Mouse (Mus musculus) ovary, postnatal 36 days (tissue): Measurements from ENCODE around the gene Uqcc2.

ENCODE experiments used
- DNase-seq: peaks from one replicate; pipeline ENCODE4 v3.0.0; 2022; ENCODE audit warnings: low spot score, mixed read lengths

Gene Uqcc2

DNA sequence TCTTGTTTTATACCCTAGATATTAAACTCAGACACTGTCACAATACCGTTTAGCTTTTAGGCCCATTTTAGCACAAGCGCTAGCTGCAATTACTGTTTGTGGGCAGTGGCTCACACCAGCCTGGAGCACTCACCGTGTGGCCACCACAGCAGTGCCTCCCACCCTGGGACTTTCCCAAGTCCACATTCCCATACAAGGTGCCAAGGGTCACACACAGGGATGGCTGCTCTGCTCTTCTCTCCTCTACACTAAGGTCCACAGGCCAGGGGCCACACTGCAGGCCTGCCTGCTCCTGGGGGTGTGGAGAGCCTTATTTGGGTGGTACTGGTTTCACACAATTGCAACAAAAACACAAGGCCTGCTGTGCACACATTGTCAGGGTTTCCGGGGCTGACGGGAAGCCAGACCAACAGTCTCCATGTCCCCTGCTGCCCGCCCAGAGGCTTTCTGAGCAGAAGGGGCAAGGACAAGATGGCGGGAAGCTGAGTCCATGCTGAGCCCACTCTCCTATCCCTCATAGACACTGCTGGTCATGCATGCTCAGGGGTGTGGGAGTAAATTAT is 9.8 kb downstream of the Uqcc2 start:
- DNase-seq = no peak

- DNase-seq = no peak
These were observed 10.6 kb downstream of the Uqcc2 start for GRCm38 (mm10) chr17:27123103-27123502.

- no peak for DNase-seq
These were observed 11.0 kb downstream of the Uqcc2 start for GRCm38 (mm10) chr17:27122701-27123100.

- DNase-seq = no peak
These were observed 11.9 kb downstream of the Uqcc2 start for GRCm38 (mm10) chr17:27121781-27122180.

DNA sequence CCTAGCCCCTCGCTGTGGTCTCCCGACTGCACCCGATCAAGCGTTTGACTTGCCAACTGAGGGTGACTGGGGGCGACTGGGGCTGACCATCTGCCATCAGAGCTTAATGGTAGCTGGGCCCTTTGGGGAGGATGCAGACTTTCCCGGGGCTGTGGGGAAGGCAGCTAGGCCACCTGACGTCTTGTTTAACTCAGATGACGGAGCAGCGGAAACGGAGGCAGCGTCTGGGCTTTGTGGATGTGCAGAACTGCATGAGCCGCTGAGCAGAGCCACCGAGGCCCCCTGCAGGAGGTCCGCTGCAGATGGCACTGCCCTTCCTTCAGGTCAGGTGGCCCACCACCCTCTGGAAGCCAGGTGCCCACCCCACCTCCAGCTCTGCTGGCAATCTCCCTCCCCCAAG is 12.4 kb downstream of the Uqcc2 start:
- DNase-seq = no peak

DNA sequence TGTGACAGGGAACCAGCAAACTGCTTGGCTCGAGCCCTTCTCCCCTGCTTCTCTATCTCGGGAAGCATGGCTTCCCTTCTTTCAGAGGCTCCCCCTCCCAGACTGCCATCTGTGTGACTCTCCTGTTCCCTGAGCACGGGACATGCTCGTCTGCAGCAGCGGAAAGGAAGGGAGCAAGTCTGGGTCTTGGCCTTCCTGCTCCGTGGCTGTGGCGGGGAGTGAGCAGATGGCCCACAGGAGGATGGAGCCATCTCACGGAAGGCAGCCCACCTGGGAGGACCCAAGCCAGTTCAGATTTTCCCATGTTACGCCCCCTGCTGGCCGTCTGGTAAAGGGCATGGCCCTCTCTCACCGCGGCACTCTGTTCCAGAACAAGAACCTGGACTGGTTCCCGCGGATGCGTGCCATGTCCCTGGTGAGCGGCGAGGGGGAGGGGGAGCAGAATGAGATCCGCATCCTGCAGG is 13.1 kb downstream of the Uqcc2 start:
- peak; percentile 62 for DNase-seq

DNA sequence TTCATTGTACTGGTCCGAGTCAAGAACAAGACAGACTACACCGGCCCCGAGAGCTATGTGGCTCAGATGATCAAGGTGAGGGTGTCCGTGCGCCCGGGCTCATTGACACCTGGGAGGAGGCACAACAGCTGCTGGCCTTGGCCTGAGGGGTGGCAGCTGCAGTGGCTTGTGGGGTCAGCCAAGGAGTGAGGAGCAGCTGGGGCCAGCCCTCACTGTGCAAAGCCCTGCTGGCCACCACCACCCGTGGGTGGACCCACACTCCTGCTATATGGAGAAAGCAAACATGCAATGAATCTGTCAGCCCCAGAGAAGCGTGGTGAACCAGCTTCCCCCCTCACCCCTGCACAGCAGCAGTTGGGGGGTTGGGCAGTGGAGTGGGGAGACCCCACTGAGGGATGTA is 13.8 kb downstream of the Uqcc2 start:
- no peak for DNase-seq

DNA sequence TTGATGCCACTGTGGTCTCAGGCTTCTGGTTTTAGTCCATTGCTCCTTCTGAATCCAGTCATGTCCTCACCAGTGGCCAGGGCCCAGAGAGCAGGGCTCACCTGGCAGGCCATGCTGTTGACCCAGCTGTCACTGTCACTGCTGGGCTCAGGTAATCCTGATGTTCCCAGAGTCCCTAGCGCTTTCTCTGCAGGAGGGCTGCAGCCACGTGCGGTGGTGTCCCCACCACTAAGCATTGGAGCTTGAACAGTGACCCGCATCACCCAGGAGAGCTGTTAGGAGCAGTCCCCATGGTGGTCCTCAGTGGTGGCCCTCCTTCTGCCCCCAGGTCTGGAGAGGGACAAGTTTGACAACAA is 14.2 kb downstream of the Uqcc2 start:
- DNase-seq = no peak

- DNase-seq = no peak
These were observed 14.8 kb downstream of the Uqcc2 start for GRCm38 (mm10) chr17:27118676-27119539.

DNA sequence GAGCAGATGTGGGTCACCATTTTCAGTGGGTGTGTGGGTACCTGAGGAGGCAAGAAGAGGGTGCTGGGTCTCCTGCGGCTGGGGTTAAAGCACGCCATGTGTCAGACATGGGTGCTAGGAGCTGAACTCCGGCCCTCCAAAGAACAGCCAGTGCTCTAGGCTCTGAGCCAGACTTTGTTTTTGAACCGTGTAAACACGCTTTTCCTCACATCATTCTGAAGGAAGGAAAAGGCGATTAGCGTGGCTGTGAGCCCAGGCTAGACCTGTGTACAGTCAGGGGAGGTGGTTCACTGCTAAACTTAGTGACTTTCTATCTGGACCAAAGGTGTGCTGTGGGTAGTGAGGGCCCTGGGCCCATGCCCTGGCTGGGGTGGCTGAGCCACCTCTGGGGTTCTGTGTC is 23.6 kb downstream of the Uqcc2 start:
- DNase-seq = no peak

- DNase-seq = no peak
These were observed 25.8 kb downstream of the Uqcc2 start for GRCm38 (mm10) chr17:27107936-27108335.

DNA sequence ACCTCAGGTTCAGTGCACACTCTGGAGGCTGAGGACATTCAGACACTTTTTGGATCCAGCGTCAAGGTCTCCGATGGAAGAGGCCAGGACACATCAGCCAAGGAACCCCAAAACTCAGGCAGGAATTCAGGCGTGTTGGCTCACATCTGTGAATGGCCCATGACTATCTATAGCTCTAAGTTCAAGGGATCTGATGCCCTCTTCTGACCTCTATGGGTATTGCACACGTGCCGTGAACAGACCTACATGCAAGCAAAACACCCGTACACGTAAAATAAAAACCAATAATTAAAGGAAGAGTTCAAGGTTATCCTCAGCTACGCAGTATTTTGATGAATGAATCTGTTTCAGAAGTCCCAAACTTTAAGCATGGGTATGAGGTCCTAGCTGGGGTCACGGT is 27.0 kb downstream of the Uqcc2 start:
- DNase-seq = no peak

DNA sequence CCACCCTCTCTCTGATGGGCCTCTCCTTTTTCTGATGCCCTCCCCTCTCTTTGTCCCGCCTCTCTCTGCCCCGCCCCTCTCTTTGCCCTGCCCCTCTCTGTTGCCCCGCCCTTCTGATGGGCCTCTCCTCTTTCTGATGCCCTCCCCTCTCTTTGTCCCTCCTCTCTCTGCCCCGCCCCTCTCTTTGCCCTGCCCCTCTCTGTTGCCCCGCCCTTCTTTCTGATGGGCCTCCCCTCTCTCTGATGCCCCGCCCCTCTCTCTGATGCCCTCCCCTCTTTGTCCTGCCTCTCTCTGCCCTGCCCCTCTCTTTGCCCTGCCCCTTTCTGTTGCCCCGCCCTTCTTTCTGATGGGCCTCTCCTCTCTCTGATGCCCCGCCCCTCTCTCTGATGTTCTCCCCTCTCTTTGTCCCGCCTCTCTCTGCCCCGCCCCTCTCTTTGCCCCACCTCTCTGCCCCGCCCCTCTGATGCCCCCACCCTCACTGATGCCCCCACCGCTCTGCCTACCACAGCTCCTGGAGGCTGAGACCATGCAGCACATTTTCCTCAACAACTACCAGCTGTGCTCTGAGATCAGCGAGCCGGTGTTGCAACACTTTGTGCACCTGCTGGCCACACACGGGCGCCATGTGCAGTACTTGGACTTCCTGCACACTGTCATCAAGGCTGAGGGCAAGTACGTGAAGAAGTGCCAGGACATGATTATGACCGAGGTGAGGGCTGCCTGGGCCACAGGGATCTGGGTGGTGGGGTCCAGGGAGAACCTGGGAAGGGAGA is 27.8 kb downstream of the Uqcc2 start:
- DNase-seq = no peak

- no peak for DNase-seq
These were observed 32.0 kb downstream of the Uqcc2 start for GRCm38 (mm10) chr17:27101675-27102074.

- peak; percentile 45 for DNase-seq
These were observed 38.0 kb downstream of the Uqcc2 start for GRCm38 (mm10) chr17:27095690-27096089.

DNA sequence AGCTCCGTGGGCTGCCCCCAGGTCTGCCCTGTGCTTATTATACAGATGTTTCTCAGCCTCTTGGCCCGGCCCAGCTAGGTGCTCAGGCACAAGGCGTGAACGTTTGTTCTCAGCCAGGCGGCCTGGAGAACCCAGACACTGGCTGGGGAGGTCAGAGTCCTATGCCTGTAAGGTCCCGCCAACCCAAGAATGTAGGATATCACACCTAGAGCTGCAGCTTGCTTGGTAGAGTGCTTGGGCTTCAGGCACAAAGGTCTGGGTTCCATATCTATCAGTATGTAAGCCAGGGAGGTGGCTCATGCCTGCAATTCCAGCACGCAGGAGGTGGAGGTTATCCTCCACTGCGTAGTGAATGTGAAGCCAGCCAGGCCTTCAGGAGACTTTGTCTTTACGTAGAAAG is 43.6 kb downstream of the Uqcc2 start:
- DNase-seq = no peak

- peak; percentile 27 for DNase-seq
These were observed 46.3 kb downstream of the Uqcc2 start for GRCm38 (mm10) chr17:27087426-27087825.

GRCm38 (mm10) chr17:27085676-27086075 is 48.0 kb downstream of the Uqcc2 start:
- no peak for DNase-seq

GRCm38 (mm10) chr17:27083601-27084000 is 50.1 kb downstream of the Uqcc2 start:
- DNase-seq = no peak

DNA sequence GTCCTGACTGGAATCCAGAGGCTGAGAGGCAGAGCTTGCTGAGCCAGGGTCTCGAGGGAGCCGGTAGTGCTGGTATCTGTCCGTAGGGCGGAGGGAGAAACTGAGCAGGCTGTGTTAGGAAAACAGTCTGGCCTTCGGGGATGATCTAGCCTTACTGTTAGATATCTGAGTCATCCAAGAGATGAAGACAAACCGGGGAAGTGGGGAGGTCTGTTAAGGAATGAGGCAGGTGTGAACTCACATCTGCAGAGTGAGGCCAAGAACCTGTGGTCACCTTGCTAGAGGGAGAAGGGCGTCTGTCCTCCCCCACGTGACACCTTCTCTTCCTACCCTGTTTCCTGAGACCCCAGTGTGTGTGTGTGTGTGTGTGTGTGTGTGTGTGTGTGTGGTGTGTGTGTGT is 50.9 kb downstream of the Uqcc2 start:
- DNase-seq = no peak

DNA sequence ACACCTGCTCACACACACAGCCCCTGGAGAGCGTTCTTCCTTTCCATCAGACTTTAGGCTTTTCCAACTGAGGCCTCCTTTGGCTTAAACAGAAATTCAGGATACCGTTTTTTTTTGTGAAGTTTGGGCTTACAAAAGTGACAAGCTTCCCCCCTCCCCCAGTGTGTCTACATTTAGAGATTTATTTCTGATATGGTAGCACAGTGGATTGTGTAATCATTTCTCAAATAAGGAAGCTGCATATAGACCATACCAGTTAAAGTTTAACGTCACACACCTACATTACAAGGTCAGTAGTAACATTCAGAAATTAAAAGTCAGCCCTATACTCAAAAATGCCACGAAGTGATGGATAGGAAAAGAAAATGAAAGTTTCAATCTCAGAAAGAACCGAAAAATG is 51.8 kb downstream of the Uqcc2 start:
- no peak for DNase-seq

- no peak for DNase-seq
These were observed 55.2 kb downstream of the Uqcc2 start for GRCm38 (mm10) chr17:27078499-27078898.

- no peak for DNase-seq
These were observed 55.8 kb downstream of the Uqcc2 start for GRCm38 (mm10) chr17:27077920-27078319.
